ENCODE assay signal across 21 mouse cellular contexts in the genomic region with DNA sequence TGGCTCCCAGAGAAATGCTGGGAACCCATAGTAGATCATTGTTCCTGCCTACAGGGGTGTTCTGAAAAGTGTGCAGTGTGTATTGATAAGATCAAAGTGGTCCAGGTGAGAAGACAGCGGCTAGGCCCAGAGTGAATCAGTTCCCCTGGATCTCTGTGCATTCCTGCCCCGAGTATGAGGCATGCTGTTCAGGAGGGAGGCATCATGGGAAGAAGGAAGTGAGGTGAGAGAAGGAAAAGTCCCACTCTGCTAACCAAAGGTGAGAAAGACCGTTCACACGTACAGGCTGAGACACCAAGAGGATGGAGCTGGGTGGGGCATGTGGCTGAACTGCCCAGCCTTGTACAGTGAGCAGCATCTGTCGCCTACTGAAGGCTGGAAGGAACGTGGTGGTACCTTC.
DNase-seq lines count a peak whose midpoint lies in the region.
"Had no signal": no experiment of that assay in that cellular context is flagged by ENCODE, and none has a peak within 500 bp of the region (broad histone marks: within the 10 kb centered on the region; RNA-seq: fewer than 3 reads in every experiment).

No protein-coding gene starts in this region.

- H3K27ac ChIP-seq in heart, embryonic 10.5 days = 0 out of 2 replicates have a peak overlapping the region, but pooled peaks have one; percentile 70
- H3K27ac ChIP-seq: embryonic facial prominence, embryonic 13.5 days; embryonic facial prominence, embryonic 15.5 days; forebrain, embryonic 10.5 days; forebrain, embryonic 12.5 days had no signal

- intact Hi-C loops in heart, postnatal 10 days (cut with DNase I) = no loop called here

- peaks cover 11% of the 10 kb centered on the region; the same call in 1 of the 2 replicates for H3K36me3 ChIP-seq in heart, embryonic 10.5 days
- H3K36me3 ChIP-seq: embryonic facial prominence, embryonic 15.5 days; forebrain, embryonic 12.5 days had no signal

- no peak for DNase-seq in heart, embryonic 10.5 days (ENCODE audit: low spot score)
- DNase-seq in heart, postnatal 10 days = no peak
- peak; percentile 56 for DNase-seq in CD4-positive helper T cell, adult 2 months (ENCODE audit: low read depth, low spot score)
- peak; percentile 53 to 73 for DNase-seq in natural killer cell, adult 2 months (ENCODE audit: low spot score in 2 of 2)
- no peak for DNase-seq in thymus, adult 18-20 months
- DNase-seq: adrenal gland, adult 2 months; adrenal gland, postnatal 10 days; adrenal gland, postnatal 25 days; B cell, adult 2 months; cerebellum, adult 11 months; cerebellum, adult 18-20 months; cerebellum, adult 8-10 months; cerebellum, adult 9-11 months; cerebellum, postnatal 14 days; cerebellum, postnatal 36 days; embryo, embryonic 11 days had no signal

- no peaks in the 10 kb centered on the region for H3K27me3 ChIP-seq in heart, embryonic 10.5 days (ENCODE audit: insufficient read depth, poor library complexity, severe bottlenecking)
- H3K27me3 ChIP-seq: embryonic facial prominence, embryonic 13.5 days; embryonic facial prominence, embryonic 15.5 days; forebrain, embryonic 12.5 days had no signal

- H3K4me1 ChIP-seq in heart, embryonic 10.5 days = peaks cover 19% of the 10 kb centered on the region
- H3K4me1 ChIP-seq: forebrain, embryonic 12.5 days had no signal

- H3K4me3 ChIP-seq in heart, embryonic 10.5 days = no peak overlapping the region
- H3K4me3 ChIP-seq: embryonic facial prominence, embryonic 13.5 days; embryonic facial prominence, embryonic 15.5 days; erythroblast, embryonic 14.5 days; forebrain, embryonic 10.5 days; forebrain, embryonic 12.5 days had no signal

- 79% methylated on average over 6 of the region's 6 CpGs for WGBS in heart, embryonic 10.5 days

- H3K9me3 ChIP-seq in heart, embryonic 10.5 days = no peaks in the 10 kb centered on the region
- H3K9me3 ChIP-seq: embryonic facial prominence, embryonic 13.5 days; embryonic facial prominence, embryonic 15.5 days; forebrain, embryonic 10.5 days; forebrain, embryonic 12.5 days had no signal

Comparison
In these comparisons a context has a peak if more than half of its experiments do, and no peak if none do; other contexts are left out.
1. DNase-seq: peak in CD4-positive helper T cell, adult 2 months (single experiment) and natural killer cell, adult 2 months (2 of 2); none in heart, embryonic 10.5 days (single experiment), heart, postnatal 10 days (0 of 2) and thymus, adult 18-20 months (0 of 2).